Mouse (Mus musculus) neutrophil, adult 83 days (primary cell): ENCODE measurements around the gene Gm6882. TPM values are rescaled to one million over a fixed set of nuclear protein-coding genes. Genes with fewer than 3 reads are reported as not detected.

Source experiments
- total RNA-seq, 2 experiments: library from RNA; stranded (reverse); gene quantifications; one replicate each; pipeline ENCODE4 v1.2.4; 2023

Gm6882 gene
- total RNA-seq: not detected

GRCm38 (mm10) chr7:21432645-21433044 lies at the start of gene Gm6882:
Gene Gm6882, minus strand, starts transcription at chr7:21432745.

Other genes starting within 250 kb of the Gm6882 start
- gene Gm5157, start 242.3 kb downstream of the Gm6882 start, total RNA-seq: not detected
- gene Vmn1r124, start 172.1 kb downstream of the Gm6882 start, total RNA-seq: not detected
- not detected for gene Vmn1r125, start 160.6 kb downstream of the Gm6882 start, total RNA-seq
- gene Vmn1r126, start 131.3 kb downstream of the Gm6882 start, total RNA-seq: not detected
- not detected for gene Vmn1r127, start 112.9 kb downstream of the Gm6882 start, total RNA-seq
- gene Vmn1r128, start 83.4 kb downstream of the Gm6882 start, total RNA-seq: not detected
- gene Vmn1r129, start 71.5 kb downstream of the Gm6882 start, total RNA-seq: not detected
- gene Vmn1r130, start 79.0 kb upstream of the Gm6882 start, total RNA-seq: not detected
- gene Vmn1r131, start 113.3 kb upstream of the Gm6882 start, total RNA-seq: not detected
- gene Vmn1r132, start 181.3 kb upstream of the Gm6882 start, total RNA-seq: not detected